Mouse (Mus musculus) kidney, adult 2 months (tissue): ENCODE measurements around the gene Mmp11. TPM values are rescaled to one million over a fixed set of nuclear protein-coding genes. Genes with fewer than 3 reads are reported as not detected.
"Not testable (repeated sequence)": the region's sequence is repeated elsewhere in the genome, so short reads cannot be mapped to it uniquely, and the experiment has no call there.

Experiments
- DNase-seq: peaks from one replicate; pipeline ENCODE4 v3.0.0; 2021
- H3K27ac ChIP-seq: fragments of 200-500 bp; 2 replicates; pipeline ENCODE4 v1.5.1; 2012; ENCODE audit warnings: low read depth, low read length, control low read depth, inconsistent platforms; ENCODE audit not compliant: insufficient read depth
- H3K27me3 ChIP-seq: fragments of 200-500 bp; replicated peaks from 2 replicates; pipeline ENCODE4 v1.6.1; 2012; ENCODE audit warnings: mild to moderate bottlenecking, moderate library complexity, low read length, inconsistent platforms; ENCODE audit not compliant: control insufficient read depth, insufficient read depth
- H3K36me3 ChIP-seq: fragments of 200-500 bp; 2 replicates; pipeline ENCODE4 v1.6.1; 2012; ENCODE audit warnings: mild to moderate bottlenecking, moderate library complexity, low read length, inconsistent platforms; ENCODE audit not compliant: control insufficient read depth, insufficient read depth
- H3K4me1 ChIP-seq: fragments of 200-500 bp; 2 replicates; pipeline ENCODE4 v1.6.1; 2011; ENCODE audit warnings: low read length; ENCODE audit not compliant: control insufficient read depth, insufficient read depth
- H3K4me3 ChIP-seq: fragments of 200-500 bp; 2 replicates; pipeline ENCODE4 v1.5.1; 2011; ENCODE audit warnings: mild to moderate bottlenecking, low read depth, low read length, control low read depth; ENCODE audit not compliant: insufficient read depth
- CTCF ChIP-seq: fragments of 200-500 bp; conservative IDR thresholded peaks from 2 replicates; pipeline ENCODE4 v1.5.1; 2011; ENCODE audit warnings: low read depth, mild to moderate bottlenecking, control low read depth, low read length, moderate library complexity, mixed read lengths; ENCODE audit not compliant: insufficient read depth, insufficient read length
- POLR2A ChIP-seq: fragments of 200-500 bp; IDR thresholded peaks from one replicate; pipeline ENCODE4 v1.6.1; 2011; ENCODE audit warnings: low read depth, low read length, control low read depth
- WGBS: fragments of 180-500 bp; shearing (Covaris S2); methylation state at CpG from one replicate; pipeline ENCODE4 v1.1.7; 2018; 5-methylcytosine and 5-hydroxymethylcytosine counted together
- polyA plus RNA-seq: library from polyadenylated mRNA; depleted of rRNA; stranded (reverse); fragments of >200 nt; gene quantifications from 2 replicates; pipeline ENCODE4 v1.2.3, GENCODE M21; 2012

The Mmp11 gene
- polyA plus RNA-seq, 1 experiment, result 21.5 TPM

GRCm38 (mm10) chr10:75897373-75897772, 38.9 kb downstream of the Mmp11 start:
- no peaks in the 10 kb centered on the region for H3K36me3 ChIP-seq
- DNase-seq, result peak; percentile 83
- WGBS, result 31% methylated on average over 6 of the region's 6 CpGs
- H3K4me1 ChIP-seq, result peaks cover 6% of the 10 kb centered on the region; the same call in 1 of the 2 replicates
- H3K4me3 ChIP-seq, result no peak overlapping the region
- H3K27me3 ChIP-seq, result no peaks in the 10 kb centered on the region
- H3K27ac ChIP-seq, result no peak overlapping the region
- no peak for TF ChIP-seq POLR2A
- peak; percentile 84 for TF ChIP-seq CTCF

GRCm38 (mm10) chr10:75896208-75896607, 40.1 kb downstream of the Mmp11 start:
- no peaks in the 10 kb centered on the region for H3K27me3 ChIP-seq
- no peak overlapping the region for H3K27ac ChIP-seq
- no peak overlapping the region for H3K4me3 ChIP-seq
- TF ChIP-seq POLR2A (no peak), CTCF (no peak)
- H3K4me1 ChIP-seq, result peaks cover 6% of the 10 kb centered on the region; the same call in 1 of the 2 replicates
- H3K36me3 ChIP-seq, result no peaks in the 10 kb centered on the region
- 89% methylated on average over 1 of the region's 1 CpGs for WGBS
- DNase-seq, result no peak

GRCm38 (mm10) chr10:75895730-75896129, 40.6 kb downstream of the Mmp11 start:
- Histone ChIP-seq H3K4me1 (peaks cover 6% of the 10 kb centered on the region; the same call in 1 of the 2 replicates), H3K36me3 (no peaks in the 10 kb centered on the region), H3K27ac (no peak overlapping the region), H3K27me3 (no peaks in the 10 kb centered on the region), H3K4me3 (no peak overlapping the region)
- WGBS, result 96% methylated on average over 5 of the region's 5 CpGs
- DNase-seq, result no peak
- TF ChIP-seq CTCF, result no peak
- no peak for TF ChIP-seq POLR2A

GRCm38 (mm10) chr10:75894601-75895000, 41.7 kb downstream of the Mmp11 start:
- Histone ChIP-seq H3K27me3 (no peaks in the 10 kb centered on the region), H3K4me3 (no peak overlapping the region), H3K36me3 (no peaks in the 10 kb centered on the region), H3K27ac (no peak overlapping the region), H3K4me1 (peaks cover 6% of the 10 kb centered on the region; the same call in 1 of the 2 replicates)
- TF ChIP-seq CTCF (no peak), POLR2A (no peak)
- 69% methylated on average over 6 of the region's 6 CpGs for WGBS
- DNase-seq, result no peak

- Histone ChIP-seq H3K36me3 (no peaks in the 10 kb centered on the region), H3K27me3 (no peaks in the 10 kb centered on the region), H3K4me1 (0 out of 2 replicates have a peak, but pooled peaks cover 3% of the 10 kb centered on the region), H3K27ac (no peak within 1 kb of the TSS), H3K4me3 (peak within 1 kb of the TSS; percentile 47)
- DNase-seq, result peak; percentile 98
- TF ChIP-seq CTCF (no peak), POLR2A (no peak)
- WGBS, result 2% methylated on average over 51 of the region's 51 CpGs
These were observed 43.1 kb downstream of the Mmp11 start, which contains the start of gene Derl3 for GRCm38 (mm10) chr10:75893089-75893750. TSS of gene Derl3 (plus strand) at chr10:75893413.

- Histone ChIP-seq H3K4me3 (no peak overlapping the region), H3K27me3 (no peaks in the 10 kb centered on the region), H3K27ac (no peak overlapping the region), H3K4me1 (0 out of 2 replicates have a peak, but pooled peaks cover 3% of the 10 kb centered on the region), H3K36me3 (no peaks in the 10 kb centered on the region)
- DNase-seq, result no peak
- WGBS, result 42% methylated on average over 8 of the region's 8 CpGs
- TF ChIP-seq CTCF (no peak), POLR2A (no peak)
These were observed 46.7 kb downstream of the Mmp11 start for GRCm38 (mm10) chr10:75889406-75890153.

- WGBS, result 82% methylated on average over 5 of the region's 5 CpGs
- not testable (repeated sequence) for H3K36me3 ChIP-seq, H3K4me1 ChIP-seq, DNase-seq, H3K4me3 ChIP-seq, H3K27me3 ChIP-seq, H3K27ac ChIP-seq
These were observed 48.8 kb downstream of the Mmp11 start for GRCm38 (mm10) chr10:75887504-75887903.
